Mouse (Mus musculus) heart, embryonic 13.5 days (tissue): ENCODE measurements at regions not wholly inside any gene's neighbourhood (a gene's known extent, or its start where the extent isn't known, plus 50 kb on each side); places are given as distances from the start of the nearest gene placed in this dataset.

Experiments used
- ATAC-seq: fragments of 200-750 bp; cut with Nextera tagmentation; 2 replicates; pipeline ENCODE4 v1.8.0; 2017; ENCODE audit warnings: moderate TSS enrichment; ENCODE audit not compliant: insufficient number of reproducible peaks, low FRiP score, low TSS enrichment; ENCODE audit errors: extremely low read depth
- H3K27ac ChIP-seq: fragments of 300-500 bp; sonication (generic); replicated peaks from 2 replicates; pipeline ENCODE4 v1.5.1; 2015; ENCODE audit warnings: moderate library complexity, mild to moderate bottlenecking, inconsistent platforms
- H3K27me3 ChIP-seq: fragments of 300-500 bp; sonication (generic); replicated peaks from 2 replicates; pipeline ENCODE4 v1.6.1; 2015; ENCODE audit warnings: mild to moderate bottlenecking, inconsistent platforms
- H3K36me3 ChIP-seq: fragments of 300-500 bp; sonication (generic); 2 replicates; pipeline ENCODE4 v1.6.1; 2015; ENCODE audit warnings: mild to moderate bottlenecking, inconsistent platforms
- H3K4me1 ChIP-seq: fragments of 300-500 bp; sonication (generic); 2 replicates; pipeline ENCODE4 v1.6.1; 2015; ENCODE audit warnings: inconsistent platforms
- H3K4me2 ChIP-seq: fragments of 300-500 bp; sonication (generic); 2 replicates; pipeline ENCODE4 v1.6.1; 2015; ENCODE audit warnings: inconsistent platforms, mild to moderate bottlenecking, moderate library complexity
- H3K4me3 ChIP-seq: fragments of 300-500 bp; sonication (generic); 2 replicates; pipeline ENCODE4 v1.5.1; 2015; ENCODE audit warnings: moderate library complexity, mild to moderate bottlenecking, inconsistent platforms
- H3K9ac ChIP-seq: fragments of 300-500 bp; sonication (generic); 2 replicates; pipeline ENCODE4 v1.6.1; 2015; ENCODE audit warnings: inconsistent platforms, mild to moderate bottlenecking, moderate library complexity
- H3K9me3 ChIP-seq: fragments of 300-500 bp; sonication (generic); 2 replicates; pipeline ENCODE4 v1.6.1; 2016; ENCODE audit warnings: inconsistent platforms
- WGBS: fragments of 180-500 bp; shearing (Covaris S2); methylation state at CpG from one replicate; pipeline ENCODE4 v1.1.7; 2015; ENCODE audit warnings: mixed read lengths; 5-methylcytosine and 5-hydroxymethylcytosine counted together

GRCm38 (mm10) chr6:81738466-81738865 is 185.0 kb upstream of the Gcfc2 start:
- 82% methylated on average over 5 of the region's 5 CpGs for WGBS
- no peaks in the 10 kb centered on the region for H3K36me3 ChIP-seq
- no peak overlapping the region for H3K4me2 ChIP-seq

GRCm38 (mm10) chr6:81749681-81750080 is 173.8 kb upstream of the Gcfc2 start:
- no peaks in the 10 kb centered on the region for H3K27me3 ChIP-seq
- no peak overlapping the region for H3K4me3 ChIP-seq
- no peaks in the 10 kb centered on the region for H3K9me3 ChIP-seq
- ATAC-seq: no peak
- H3K27ac ChIP-seq: no peak overlapping the region
- no peak overlapping the region for H3K4me2 ChIP-seq
- H3K36me3 ChIP-seq: no peaks in the 10 kb centered on the region
- H3K4me1 ChIP-seq: no peaks in the 10 kb centered on the region
- 44% methylated on average over 3 of the region's 3 CpGs for WGBS
- no peak overlapping the region for H3K9ac ChIP-seq

More at GRCm38 (mm10) chr6:81738466-81738865, 185.0 kb upstream of the Gcfc2 start:
- no peaks in the 10 kb centered on the region for H3K27me3 ChIP-seq
- no peak for ATAC-seq
- no peak overlapping the region for H3K4me3 ChIP-seq
- peaks cover 5% of the 10 kb centered on the region; the same call in 1 of the 2 replicates for H3K4me1 ChIP-seq
- H3K27ac ChIP-seq: no peak overlapping the region
- H3K9me3 ChIP-seq: no peaks in the 10 kb centered on the region
- no peak overlapping the region for H3K9ac ChIP-seq

GRCm38 (mm10) chr6:81751631-81752030 is 171.8 kb upstream of the Gcfc2 start:
- no peak overlapping the region for H3K9ac ChIP-seq
- no peak for ATAC-seq
- H3K4me1 ChIP-seq: no peaks in the 10 kb centered on the region
- H3K36me3 ChIP-seq: no peaks in the 10 kb centered on the region
- H3K27me3 ChIP-seq: no peaks in the 10 kb centered on the region
- 81% methylated on average over 5 of the region's 5 CpGs for WGBS
- H3K9me3 ChIP-seq: no peaks in the 10 kb centered on the region
- H3K27ac ChIP-seq: no peak overlapping the region
- H3K4me3 ChIP-seq: no peak overlapping the region
- no peak overlapping the region for H3K4me2 ChIP-seq

- no peak for ATAC-seq
- 72% methylated on average over 7 of the region's 7 CpGs for WGBS
- Histone ChIP-seq H3K27me3 (peaks cover 11% of the 10 kb centered on the region), H3K9ac (no peak overlapping the region), H3K36me3 (no peaks in the 10 kb centered on the region), H3K27ac (no peak overlapping the region), H3K4me2 (no peak overlapping the region), H3K4me3 (no peak overlapping the region), H3K9me3 (no peaks in the 10 kb centered on the region), H3K4me1 (no peaks in the 10 kb centered on the region)
Observed at GRCm38 (mm10) chr6:81756242-81756641, 167.2 kb upstream of the Gcfc2 start.

- Histone ChIP-seq H3K4me1 (no peaks in the 10 kb centered on the region), H3K4me3 (no peak overlapping the region), H3K4me2 (no peak overlapping the region), H3K9ac (no peak overlapping the region), H3K27ac (no peak overlapping the region), H3K9me3 (no peaks in the 10 kb centered on the region), H3K36me3 (no peaks in the 10 kb centered on the region), H3K27me3 (peaks cover 18% of the 10 kb centered on the region)
- WGBS: 76% methylated on average over 5 of the region's 5 CpGs
- no peak for ATAC-seq
Observed at GRCm38 (mm10) chr6:81758876-81759275, 164.6 kb upstream of the Gcfc2 start.

GRCm38 (mm10) chr6:81760181-81760580 is 163.3 kb upstream of the Gcfc2 start:
- Histone ChIP-seq H3K4me3 (no peak overlapping the region), H3K4me2 (no peak overlapping the region), H3K27me3 (peaks cover 21% of the 10 kb centered on the region), H3K27ac (no peak overlapping the region), H3K4me1 (peaks cover 7% of the 10 kb centered on the region; the same call in 1 of the 2 replicates), H3K9me3 (no peaks in the 10 kb centered on the region), H3K36me3 (no peaks in the 10 kb centered on the region), H3K9ac (no peak overlapping the region)
- no peak for ATAC-seq
- 76% methylated on average over 2 of the region's 2 CpGs for WGBS

GRCm38 (mm10) chr6:81765831-81766230 is 157.6 kb upstream of the Gcfc2 start:
- Histone ChIP-seq H3K9ac (no peak overlapping the region), H3K4me3 (no peak overlapping the region), H3K4me2 (no peak overlapping the region), H3K36me3 (no peaks in the 10 kb centered on the region), H3K27ac (no peak overlapping the region), H3K9me3 (no peaks in the 10 kb centered on the region), H3K27me3 (peaks cover 26% of the 10 kb centered on the region), H3K4me1 (peaks cover 29% of the 10 kb centered on the region)
- WGBS: 74% methylated on average over 7 of the region's 7 CpGs
- no peak for ATAC-seq

- Histone ChIP-seq H3K9me3 (no peaks in the 10 kb centered on the region), H3K4me2 (no peak overlapping the region), H3K4me1 (peaks cover 29% of the 10 kb centered on the region), H3K27me3 (peaks cover 36% of the 10 kb centered on the region), H3K27ac (no peak overlapping the region; the same call in 1 of the 2 replicates), H3K9ac (no peak overlapping the region), H3K4me3 (no peak overlapping the region), H3K36me3 (no peaks in the 10 kb centered on the region)
- peak; percentile 67; the same call in 1 of the 2 replicates for ATAC-seq
- WGBS: 31% methylated on average over 4 of the region's 4 CpGs
Observed at GRCm38 (mm10) chr6:81766800-81767199, 156.7 kb upstream of the Gcfc2 start.

- H3K4me3 ChIP-seq: no peak overlapping the region
- peaks cover 30% of the 10 kb centered on the region for H3K27me3 ChIP-seq
- no peaks in the 10 kb centered on the region for H3K9me3 ChIP-seq
- no peak overlapping the region for H3K27ac ChIP-seq
- peaks cover 29% of the 10 kb centered on the region for H3K4me1 ChIP-seq
- no peak overlapping the region for H3K9ac ChIP-seq
- 62% methylated on average over 5 of the region's 5 CpGs for WGBS
- ATAC-seq: no peak
- H3K4me2 ChIP-seq: no peak overlapping the region
- no peaks in the 10 kb centered on the region for H3K36me3 ChIP-seq
Observed at GRCm38 (mm10) chr6:81768669-81769537, 154.6 kb upstream of the Gcfc2 start.

GRCm38 (mm10) chr6:81770301-81770700 is 153.2 kb upstream of the Gcfc2 start:
- H3K4me1 ChIP-seq: peaks cover 23% of the 10 kb centered on the region
- peaks cover 27% of the 10 kb centered on the region for H3K27me3 ChIP-seq
- no peak for ATAC-seq
- WGBS: 74% methylated on average over 3 of the region's 3 CpGs
- H3K4me2 ChIP-seq: no peak overlapping the region
- H3K4me3 ChIP-seq: no peak overlapping the region
- no peak overlapping the region for H3K27ac ChIP-seq
- no peaks in the 10 kb centered on the region for H3K9me3 ChIP-seq
- H3K9ac ChIP-seq: no peak overlapping the region
- no peaks in the 10 kb centered on the region for H3K36me3 ChIP-seq

GRCm38 (mm10) chr6:81771862-81772261 is 151.6 kb upstream of the Gcfc2 start:
- H3K36me3 ChIP-seq: no peaks in the 10 kb centered on the region
- H3K4me3 ChIP-seq: no peak overlapping the region
- H3K9ac ChIP-seq: no peak overlapping the region
- no peak for ATAC-seq
- H3K27ac ChIP-seq: no peak overlapping the region
- H3K27me3 ChIP-seq: peaks cover 27% of the 10 kb centered on the region
- peaks cover 8% of the 10 kb centered on the region for H3K4me1 ChIP-seq
- no peak overlapping the region for H3K4me2 ChIP-seq
- H3K9me3 ChIP-seq: no peaks in the 10 kb centered on the region

GRCm38 (mm10) chr6:81782131-81782530 is 141.3 kb upstream of the Gcfc2 start:
- Histone ChIP-seq H3K27ac (no peak overlapping the region), H3K9me3 (no peaks in the 10 kb centered on the region), H3K9ac (no peak overlapping the region), H3K36me3 (no peaks in the 10 kb centered on the region), H3K4me2 (no peak overlapping the region), H3K4me3 (no peak overlapping the region), H3K27me3 (no peaks in the 10 kb centered on the region), H3K4me1 (no peaks in the 10 kb centered on the region)
- 78% methylated on average over 5 of the region's 5 CpGs for WGBS
- no peak for ATAC-seq
